Mouse (Mus musculus) C2C12 (cell line): ENCODE results near the gene Pcsk7.

Source experiments
- CTCF ChIP-seq: IDR thresholded peaks from one replicate; pipeline ENCODE4 v1.5.1; 2011; ENCODE audit not compliant: control insufficient read depth, insufficient read depth, insufficient read length
- MAX ChIP-seq: IDR thresholded peaks from one replicate; pipeline ENCODE4 v1.6.1; 2011; ENCODE audit warnings: mild to moderate bottlenecking, control low read depth
- MYOG ChIP-seq: IDR thresholded peaks from one replicate; pipeline ENCODE4 v1.6.1; 2011; ENCODE audit not compliant: control insufficient read depth, insufficient read length; ENCODE audit errors: extremely low read depth
- USF1 ChIP-seq: IDR thresholded peaks from one replicate; pipeline ENCODE4 v1.6.1; 2011; ENCODE audit warnings: low read depth, mild to moderate bottlenecking, control low read depth, moderate library complexity

- no peak for TF ChIP-seq CTCF
- TF ChIP-seq MAX: no peak
- no peak for TF ChIP-seq USF1
- no peak for TF ChIP-seq MYOG
Observed at GRCm38 (mm10) chr9:45938952-45939637, 32.8 kb downstream of the Pcsk7 start.
